Mouse (Mus musculus) lung, postnatal 0 days (tissue): ENCODE measurements at regions not wholly inside any gene's neighbourhood (a gene's known extent, or its start where the extent isn't known, plus 50 kb on each side); places are given as distances from the start of the nearest gene placed in this dataset.

Source experiments
- CTCF ChIP-seq: IDR thresholded peaks from 2 replicates; pipeline ENCODE4 v1.5.1; 2016; ENCODE audit warnings: antibody characterized with exemption, mild to moderate bottlenecking
- EP300 ChIP-seq: IDR thresholded peaks from 2 replicates; pipeline ENCODE4 v1.6.1; 2016; ENCODE audit warnings: antibody characterized with exemption, mild to moderate bottlenecking, control low read depth

DNA sequence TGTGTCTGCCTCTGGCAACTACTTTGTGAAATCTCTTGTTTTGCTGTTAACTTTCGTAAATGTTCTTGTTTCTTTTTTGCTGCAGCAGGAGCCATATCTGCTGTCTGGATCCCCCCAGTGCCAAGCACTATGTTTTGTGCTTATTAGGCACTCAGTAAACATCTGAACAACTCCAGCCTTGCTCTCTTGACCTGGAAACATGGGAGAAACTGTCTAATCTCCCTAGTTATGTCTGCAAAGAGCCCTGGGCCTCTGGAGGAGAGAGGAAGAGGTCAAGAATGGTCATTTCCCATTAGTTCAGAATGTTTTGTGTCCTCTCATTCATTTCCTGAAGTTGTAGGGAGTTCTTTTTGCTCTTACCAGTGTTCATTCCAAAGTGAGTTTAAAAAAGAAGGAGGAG, 93.1 kb upstream of the Tcf21 start:
- no peak for TF ChIP-seq CTCF
- TF ChIP-seq EP300: no peak
